Mouse (Mus musculus) CH12.LX (cell line): ENCODE data around the gene Asprv1. TPM values are rescaled to one million over a fixed set of nuclear protein-coding genes. Genes with fewer than 3 reads are reported as not detected.

Experiments
- DNase-seq: peaks from one replicate; pipeline ENCODE4 v3.0.0-alpha.2; 2013; ENCODE audit errors: extremely low read depth
- H3K27ac ChIP-seq: 2 replicates; pipeline ENCODE4 v1.5.1; 2012; ENCODE audit warnings: low read depth, mild to moderate bottlenecking, control low read depth, moderate library complexity; ENCODE audit not compliant: insufficient read depth
- H3K27me3 ChIP-seq: replicated peaks from 2 replicates; pipeline ENCODE3; 2012; ENCODE audit warnings: inconsistent platforms
- H3K36me3 ChIP-seq, 2 experiments: replicated peaks in 1 of 2; 2 replicates each; pipeline versions ENCODE3 to v1.6.1; 2012; ENCODE audit warnings: inconsistent platforms in 1 of 2, low read length in 1 of 2, mild to moderate bottlenecking in 1 of 2, mixed read lengths in 1 of 2, moderate library complexity in 1 of 2; ENCODE audit not compliant: control insufficient read depth in 1 of 2, insufficient read depth in 1 of 2
- H3K4me1 ChIP-seq, 2 experiments: 2 replicates each; pipeline ENCODE4 v1.6.1; 2012; ENCODE audit warnings: inconsistent platforms in 1 of 2, moderate library complexity in 1 of 2; ENCODE audit not compliant: insufficient read depth in 2 of 2, control insufficient read depth in 1 of 2
- H3K4me2 ChIP-seq: 2 replicates; pipeline ENCODE4 v1.6.1; 2012; ENCODE audit warnings: low read depth, mild to moderate bottlenecking, control low read depth; ENCODE audit not compliant: poor library complexity, insufficient read depth, severe bottlenecking
- H3K4me3 ChIP-seq, 3 experiments: fragments of 150-350 bp in 1 of 3; sonication (generic) in 1 of 3; replicated peaks in 1 of 3; 2 replicates each; pipeline versions ENCODE3 to v1.5.1; 2011 to 2012; ENCODE audit warnings: low read depth in 2 of 3, low read length in 2 of 3, mild to moderate bottlenecking in 2 of 3, moderate library complexity in 2 of 3, control low read depth in 1 of 3, improper control_type of control experiment in 1 of 3, inconsistent platforms in 1 of 3, mixed read lengths in 1 of 3; ENCODE audit not compliant: poor library complexity in 1 of 3
- H3K79me2 ChIP-seq: replicated peaks from 2 replicates; pipeline ENCODE4 v1.6.1; 2012; ENCODE audit warnings: mild to moderate bottlenecking, moderate library complexity; ENCODE audit not compliant: control insufficient read depth, poor library complexity, insufficient read depth, severe bottlenecking; ENCODE audit errors: extremely low read depth
- H3K9ac ChIP-seq: 2 replicates; pipeline ENCODE4 v1.6.1; 2012; ENCODE audit warnings: low read depth, mild to moderate bottlenecking, control low read depth, moderate library complexity; ENCODE audit not compliant: insufficient read depth
- H3K9me3 ChIP-seq: replicated peaks from 2 replicates; pipeline ENCODE3; 2012; ENCODE audit warnings: low read length, inconsistent platforms, mixed read lengths
- BHLHE40 ChIP-seq: IDR thresholded peaks from 2 replicates; pipeline ENCODE4 v1.6.1; 2011; ENCODE audit warnings: mild to moderate bottlenecking, low read depth, low read length, improper control_type of control experiment
- CHD2 ChIP-seq: IDR thresholded peaks from 2 replicates; pipeline ENCODE4 v1.6.1; 2011; ENCODE audit warnings: low read length, improper control_type of control experiment
- EP300 ChIP-seq: IDR thresholded peaks from 2 replicates; pipeline ENCODE4 v1.6.1; 2011; ENCODE audit warnings: low read length, improper control_type of control experiment
- HCFC1 ChIP-seq: IDR thresholded peaks from 2 replicates; pipeline ENCODE4 v1.6.1; 2012; ENCODE audit warnings: low read depth, mild to moderate bottlenecking, inconsistent platforms, low read length, improper control_type of control experiment
- KAT2A ChIP-seq: IDR thresholded peaks from 2 replicates; pipeline ENCODE4 v1.6.1; 2012; ENCODE audit warnings: low read length, improper control_type of control experiment, inconsistent platforms; ENCODE audit not compliant: insufficient replicate concordance
- MAFK ChIP-seq: IDR thresholded peaks from 2 replicates; pipeline ENCODE4 v1.6.1; 2011; ENCODE audit warnings: low read length, improper control_type of control experiment; ENCODE audit not compliant: insufficient replicate concordance
- MAX ChIP-seq: IDR thresholded peaks from 2 replicates; pipeline ENCODE4 v1.6.1; 2011; ENCODE audit warnings: low read length, improper control_type of control experiment
- MXI1 ChIP-seq: IDR thresholded peaks from 2 replicates; pipeline ENCODE4 v1.6.1; 2011; ENCODE audit warnings: mild to moderate bottlenecking, low read depth, low read length, improper control_type of control experiment
- NRF1 ChIP-seq: IDR thresholded peaks from 2 replicates; pipeline ENCODE4 v1.6.1; 2014; ENCODE audit warnings: low read depth, mild to moderate bottlenecking, inconsistent platforms, low read length, improper control_type of control experiment, moderate library complexity
- POLR2A ChIP-seq: IDR thresholded peaks from 2 replicates; pipeline ENCODE4 v1.6.1; 2011; ENCODE audit warnings: low read depth, mild to moderate bottlenecking, improper control_type of control experiment, low read length
- POLR2AphosphoS2 ChIP-seq: IDR thresholded peaks from 2 replicates; pipeline ENCODE4 v1.6.1; 2011; ENCODE audit warnings: low read depth, low read length, improper control_type of control experiment
- RAD21 ChIP-seq: IDR thresholded peaks from 2 replicates; pipeline ENCODE4 v1.6.1; 2011; ENCODE audit warnings: low read depth, mild to moderate bottlenecking, low read length, improper control_type of control experiment, moderate library complexity
- SIN3A ChIP-seq: IDR thresholded peaks from 2 replicates; pipeline ENCODE4 v1.6.1; 2012; ENCODE audit warnings: low read length, improper control_type of control experiment, inconsistent platforms
- TCF12 ChIP-seq: IDR thresholded peaks from 2 replicates; pipeline ENCODE4 v1.6.1; 2014; ENCODE audit warnings: low read depth, mild to moderate bottlenecking, inconsistent platforms, low read length, improper control_type of control experiment
- USF2 ChIP-seq: conservative IDR thresholded peaks from 2 replicates; pipeline ENCODE4 v1.6.1; 2011; ENCODE audit warnings: low read depth, low read length, improper control_type of control experiment
- ZNF384 ChIP-seq: IDR thresholded peaks from 2 replicates; pipeline ENCODE4 v1.6.1; 2012; ENCODE audit warnings: low read depth, low read length, improper control_type of control experiment, inconsistent platforms
- dilution Hi-C: fragments of 300-500 bp; cut with MboI; formaldehyde crosslinking; loops from 2 replicates; pipeline ENCODE4 v1.14.3; 2020; ENCODE audit warnings: low sequenced_read_pairs; ENCODE audit not compliant: extremely low pct_unique_long_range_greater_than_20kb, extremely low pct_ligation_motif_present
- in situ Hi-C: fragments of 300-500 bp; cut with MboI; formaldehyde crosslinking; loops from 3 replicates; pipeline ENCODE4 v1.14.3; 2019; ENCODE audit warnings: low sequenced_read_pairs, low pct_ligation_motif_present, low pct_unique_long_range_greater_than_20kb, mixed read lengths
- polyA plus RNA-seq: library from polyadenylated mRNA; unstranded; fragments of >175 nt; gene quantifications from 2 replicates; pipeline ENCODE4 v1.2.1, GENCODE M21; 2012; ENCODE audit warnings: low read depth; ENCODE audit not compliant: insufficient read length
- total RNA-seq, 2 experiments: library from RNA; depleted of rRNA; stranded (reverse); fragments of 300-350 nt in 1 of 2; fragments of >200 nt in 1 of 2; gene quantifications; 2 replicates each; pipeline ENCODE4 v1.2.3; 2012 to 2014

Gene Asprv1
- total and polyA plus RNA-seq, 3 experiments = not detected

- Histone ChIP-seq H3K4me1 (peaks cover 8 to 30% of the 10 kb centered on the region in 2 experiments), H3K4me2 (no peak overlapping the region), H3K27me3 (no peaks in the 10 kb centered on the region), H3K79me2 (no peaks in the 10 kb centered on the region), H3K36me3 (peaks cover 7 to 21% of the 10 kb centered on the region in 2 experiments), H3K27ac (no peak overlapping the region), H3K4me3 (no peak overlapping the region), H3K9me3 (no peaks in the 10 kb centered on the region), H3K9ac (no peak overlapping the region)
- dilution Hi-C loops = no loop called here
- in situ Hi-C loops = no loop called here
- TF ChIP-seq USF2 = no peak
- TF ChIP-seq BHLHE40 = no peak
- TF ChIP-seq KAT2A = no peak
- TF ChIP-seq ZNF384 = no peak
- TF ChIP-seq MXI1 = no peak
- no peak for TF ChIP-seq TCF12
- no peak for TF ChIP-seq POLR2AphosphoS2
- no peak for TF ChIP-seq HCFC1
- no peak for TF ChIP-seq MAFK
- TF ChIP-seq POLR2A = no peak
- no peak for DNase-seq
Observed at GRCm38 (mm10) chr6:86658501-86658900, 30.5 kb downstream of the Asprv1 start.

GRCm38 (mm10) chr6:86660161-86660877 is 32.4 kb downstream of the Asprv1 start:
- H3K4me3 ChIP-seq = no peak overlapping the region
- no peaks in the 10 kb centered on the region for H3K27me3 ChIP-seq
- TF ChIP-seq CHD2 = no peak
- TF ChIP-seq MAX = no peak
- no peak for TF ChIP-seq KAT2A
- no peak for TF ChIP-seq TCF12
- TF ChIP-seq RAD21 = no peak
- no peak for TF ChIP-seq ZNF384
- no peak for TF ChIP-seq NRF1
- TF ChIP-seq SIN3A = no peak
- no peak for TF ChIP-seq HCFC1
- TF ChIP-seq EP300 = no peak
- no peaks in the 10 kb centered on the region for H3K9me3 ChIP-seq
- peaks cover 0 to 17% of the 10 kb centered on the region in 2 experiments; a peak in 2 of 4 replicates for H3K4me1 ChIP-seq
- H3K4me2 ChIP-seq = no peak overlapping the region
- peaks cover 9 to 25% of the 10 kb centered on the region in 2 experiments for H3K36me3 ChIP-seq
- H3K79me2 ChIP-seq = no peaks in the 10 kb centered on the region
- no peak overlapping the region for H3K9ac ChIP-seq
- no peak overlapping the region for H3K27ac ChIP-seq
- in situ Hi-C loops = no loop called here
- DNase-seq = no peak
- dilution Hi-C loops = no loop called here
